In the genomic region with DNA sequence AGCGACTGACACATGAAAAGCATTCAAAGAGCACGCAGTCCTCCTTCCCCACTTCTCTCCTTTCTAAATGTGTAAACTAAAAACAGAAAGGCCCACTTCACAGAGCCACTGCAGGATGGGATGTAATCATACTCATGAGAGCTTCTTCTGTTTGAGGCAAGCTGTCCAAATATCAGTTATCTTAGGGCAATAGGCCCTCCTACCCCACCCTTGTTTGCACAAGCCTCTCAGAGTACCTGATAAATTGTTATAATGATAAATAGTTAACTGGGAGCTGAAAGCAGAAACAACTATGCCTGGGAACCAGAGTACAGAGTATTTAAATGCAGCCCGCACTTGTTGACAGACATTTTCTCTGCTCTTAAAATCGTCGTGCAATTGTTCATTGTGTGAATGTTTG, we compare ENCODE assay signal across 19 mouse cellular contexts.
"Had no signal": no experiment of that assay in that cellular context is flagged by ENCODE, and none has a peak within 500 bp of the region (broad histone marks: within the 10 kb centered on the region; RNA-seq: fewer than 3 reads in every experiment).

No protein-coding gene starts in this region.

- H3K9ac ChIP-seq: lung, embryonic 14.5 days; midbrain, embryonic 12.5 days; neural tube, embryonic 13.5 days; neural tube, embryonic 15.5 days; stomach, embryonic 15.5 days had no signal

- H3K36me3 ChIP-seq: midbrain, embryonic 10.5 days; midbrain, embryonic 12.5 days; neural tube, embryonic 13.5 days; neural tube, embryonic 15.5 days; stomach, embryonic 15.5 days had no signal

- H3K9me3 ChIP-seq: stomach, embryonic 15.5 days had no signal

- ATAC-seq: midbrain, embryonic 16.5 days had no signal

- H3K4me3 ChIP-seq: midbrain, embryonic 10.5 days; midbrain, embryonic 12.5 days; myocyte; neural tube, embryonic 13.5 days; neural tube, embryonic 15.5 days; stomach, embryonic 15.5 days had no signal

- H3K4me2 ChIP-seq: lung, embryonic 14.5 days; midbrain, embryonic 12.5 days; neural tube, embryonic 13.5 days; neural tube, embryonic 15.5 days; stomach, embryonic 15.5 days had no signal

- H3K27me3 ChIP-seq: midbrain, embryonic 12.5 days; neural tube, embryonic 13.5 days; neural tube, embryonic 15.5 days; stomach, embryonic 15.5 days had no signal

- H3K4me1 ChIP-seq: midbrain, embryonic 10.5 days; midbrain, embryonic 12.5 days; neural tube, embryonic 13.5 days; neural tube, embryonic 15.5 days; stomach, embryonic 15.5 days had no signal

- H3K27ac ChIP-seq: midbrain, embryonic 10.5 days; midbrain, embryonic 12.5 days; neural tube, embryonic 13.5 days; neural tube, embryonic 15.5 days; stomach, embryonic 15.5 days had no signal

- DNase-seq: lung, adult 18-20 months; lung, embryonic 14.5 days; lung, postnatal 10 days; lung, postnatal 4 days; midbrain, embryonic 14.5 days; retina, postnatal 1 day; right cerebral cortex, adult 18-20 months; right cerebral cortex, postnatal 25 days; right cerebral cortex, postnatal 4 days; thymus, adult 18-20 months; thymus, postnatal 14 days; thymus, postnatal 36 days had no signal
